Mouse (Mus musculus) C2C12 (cell line): ENCODE results near the gene Abcf3.

Experiments used
- CEBPB ChIP-seq: IDR thresholded peaks from one replicate; pipeline ENCODE4 v1.6.1; 2011; ENCODE audit warnings: low read depth, mild to moderate bottlenecking, control low read depth, moderate library complexity
- CTCF ChIP-seq: IDR thresholded peaks from one replicate; pipeline ENCODE4 v1.5.1; 2011; ENCODE audit not compliant: control insufficient read depth, insufficient read depth, insufficient read length
- FOSL1 ChIP-seq: IDR thresholded peaks from one replicate; pipeline ENCODE4 v1.8.0; 2011; ENCODE audit warnings: mild to moderate bottlenecking, low read length; ENCODE audit not compliant: poor library complexity, insufficient read depth, severe bottlenecking
- MAX ChIP-seq: IDR thresholded peaks from one replicate; pipeline ENCODE4 v1.6.1; 2011; ENCODE audit warnings: mild to moderate bottlenecking, control low read depth
- MYOD1 ChIP-seq: IDR thresholded peaks from one replicate; pipeline ENCODE4 v1.6.1; 2011; ENCODE audit warnings: low read depth; ENCODE audit not compliant: control insufficient read depth, insufficient read length
- MYOG ChIP-seq: IDR thresholded peaks from one replicate; pipeline ENCODE4 v1.6.1; 2011; ENCODE audit not compliant: control insufficient read depth, insufficient read length; ENCODE audit errors: extremely low read depth
- USF1 ChIP-seq: IDR thresholded peaks from one replicate; pipeline ENCODE4 v1.6.1; 2011; ENCODE audit warnings: low read depth, mild to moderate bottlenecking, control low read depth, moderate library complexity

- TF ChIP-seq CTCF (no peak), MAX (no peak), CEBPB (no peak), MYOD1 (no peak), MYOG (no peak), USF1 (no peak), FOSL1 (no peak)
These were observed 7.9 kb upstream of the Abcf3 start for GRCm38 (mm10) chr16:20540438-20540837.
